Mouse (Mus musculus): ENCODE measurements around the gene Epb41l4b.

The Epb41l4b gene

DNA sequence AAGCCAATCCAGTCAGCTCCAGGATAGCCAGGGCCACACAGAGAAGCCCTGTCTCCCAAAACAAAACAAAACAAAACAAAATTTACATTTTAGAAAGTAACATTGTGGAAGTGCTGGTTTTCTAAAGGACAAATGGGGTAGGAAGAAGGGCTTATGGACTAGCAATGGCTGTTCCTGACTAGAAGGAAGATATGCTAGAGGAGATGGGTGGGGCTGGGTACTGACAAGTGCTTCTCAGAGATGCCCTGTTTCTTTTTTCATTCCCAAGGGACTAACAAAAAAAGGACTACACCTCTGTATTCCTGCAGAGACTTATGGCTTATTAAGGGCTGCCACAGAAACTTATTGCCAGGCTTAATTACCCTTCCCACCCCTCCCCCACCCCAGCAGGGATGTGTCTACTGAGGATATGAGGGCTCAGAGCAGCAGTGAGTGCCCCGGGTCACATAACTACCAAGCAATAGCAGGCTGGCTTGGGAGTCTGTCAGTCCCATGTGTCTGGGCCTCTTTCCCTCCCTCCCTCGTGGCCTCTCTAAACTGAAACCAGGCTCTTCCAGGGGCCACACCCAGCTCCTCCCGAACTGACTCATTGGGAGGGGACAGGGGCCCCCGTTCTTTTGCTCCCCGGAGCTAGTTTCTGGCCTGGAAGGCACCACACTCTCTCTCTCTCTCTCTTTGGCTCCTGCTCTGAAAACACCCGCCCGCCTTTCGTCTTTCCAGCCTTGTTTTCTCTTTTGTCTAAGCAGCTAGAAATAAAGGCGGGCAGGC, 10.0 kb upstream of the Epb41l4b start:
- DNase-seq = no peak

GRCm38 (mm10) chr4:57148182-57148581, 4.9 kb upstream of the Epb41l4b start:
- no peak for DNase-seq

- DNase-seq = no peak
These were observed 737 bp downstream of the Epb41l4b start for GRCm38 (mm10) chr4:57142374-57143025.

- no peak for DNase-seq
These were observed 1.3 kb downstream of the Epb41l4b start for GRCm38 (mm10) chr4:57141908-57142361.

- no peak for DNase-seq
These were observed 2.1 kb downstream of the Epb41l4b start for GRCm38 (mm10) chr4:57140992-57141717.

DNA sequence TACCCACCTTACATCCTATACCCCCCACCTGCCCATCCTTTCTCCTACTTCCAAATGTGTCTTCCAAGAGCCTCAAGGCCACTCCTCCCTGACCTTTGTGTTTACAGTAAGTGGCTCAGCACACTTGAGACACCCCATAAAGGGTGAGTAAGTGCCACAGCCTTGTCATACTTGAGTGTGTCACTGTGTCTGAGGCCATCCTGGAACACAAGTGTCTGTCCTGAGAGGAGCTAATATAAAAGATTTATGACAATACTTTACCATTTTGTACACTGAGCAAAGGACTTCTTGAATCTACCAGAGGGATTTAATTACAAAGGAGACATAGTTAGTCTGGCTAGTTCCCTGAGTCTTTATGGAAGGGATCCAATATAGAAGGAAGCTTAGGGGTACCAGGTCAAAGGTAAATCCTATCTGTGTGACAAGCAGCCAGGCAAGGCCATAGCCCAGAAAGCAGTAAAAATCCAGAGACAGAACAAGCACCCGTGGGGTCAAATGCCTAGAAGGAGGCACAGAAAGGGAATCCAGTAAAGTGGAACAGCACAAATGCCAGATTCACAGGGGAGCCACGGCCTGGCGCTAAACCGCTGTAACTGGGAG, 2.9 kb downstream of the Epb41l4b start:
- no peak for DNase-seq

- peak; percentile 83 for DNase-seq
These were observed 3.8 kb downstream of the Epb41l4b start for GRCm38 (mm10) chr4:57139433-57139832.

DNA sequence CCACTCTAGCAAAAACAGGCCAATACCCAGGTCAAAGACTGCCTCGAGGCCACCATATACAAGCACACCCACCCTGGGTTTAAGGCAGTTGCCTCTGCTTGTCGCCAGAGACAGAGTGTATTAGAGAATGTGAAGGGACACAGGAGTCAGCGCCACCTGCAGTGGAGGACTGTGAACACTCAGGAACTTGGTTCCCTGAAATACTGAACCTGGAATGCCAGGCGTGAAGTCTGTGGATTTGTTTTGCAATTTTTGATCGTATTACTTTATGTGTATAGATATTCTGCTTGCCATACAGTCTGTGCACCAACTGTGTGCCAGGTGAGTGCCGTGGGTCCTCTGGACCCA, 5.2 kb downstream of the Epb41l4b start:
- no peak for DNase-seq

- DNase-seq = peak; percentile 86
These were observed 5.7 kb downstream of the Epb41l4b start for GRCm38 (mm10) chr4:57137371-57138092.

DNA sequence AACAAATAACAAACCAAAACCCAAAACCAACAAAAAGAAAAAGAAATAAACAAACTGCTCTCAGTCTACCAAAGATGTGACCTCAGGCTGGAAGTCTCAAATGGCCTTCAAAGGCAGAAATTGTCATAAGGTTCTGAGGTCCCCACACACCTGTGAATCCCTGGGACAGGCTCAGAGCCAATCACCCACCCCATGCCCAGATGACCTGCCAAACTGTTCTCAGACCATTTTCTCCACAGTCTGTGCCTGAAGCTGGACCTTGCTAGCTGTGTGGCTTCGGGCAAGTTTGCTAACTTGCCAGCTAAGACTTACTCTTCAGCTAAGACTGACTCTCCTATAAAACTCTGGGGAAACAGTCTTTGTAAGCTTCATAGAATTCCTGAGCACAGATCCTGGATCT, 7.8 kb downstream of the Epb41l4b start:
- DNase-seq = no peak

GRCm38 (mm10) chr4:57134554-57134953, 8.7 kb downstream of the Epb41l4b start:
- DNase-seq = no peak

GRCm38 (mm10) chr4:57131839-57132238, 11.4 kb downstream of the Epb41l4b start:
- DNase-seq = no peak

DNA sequence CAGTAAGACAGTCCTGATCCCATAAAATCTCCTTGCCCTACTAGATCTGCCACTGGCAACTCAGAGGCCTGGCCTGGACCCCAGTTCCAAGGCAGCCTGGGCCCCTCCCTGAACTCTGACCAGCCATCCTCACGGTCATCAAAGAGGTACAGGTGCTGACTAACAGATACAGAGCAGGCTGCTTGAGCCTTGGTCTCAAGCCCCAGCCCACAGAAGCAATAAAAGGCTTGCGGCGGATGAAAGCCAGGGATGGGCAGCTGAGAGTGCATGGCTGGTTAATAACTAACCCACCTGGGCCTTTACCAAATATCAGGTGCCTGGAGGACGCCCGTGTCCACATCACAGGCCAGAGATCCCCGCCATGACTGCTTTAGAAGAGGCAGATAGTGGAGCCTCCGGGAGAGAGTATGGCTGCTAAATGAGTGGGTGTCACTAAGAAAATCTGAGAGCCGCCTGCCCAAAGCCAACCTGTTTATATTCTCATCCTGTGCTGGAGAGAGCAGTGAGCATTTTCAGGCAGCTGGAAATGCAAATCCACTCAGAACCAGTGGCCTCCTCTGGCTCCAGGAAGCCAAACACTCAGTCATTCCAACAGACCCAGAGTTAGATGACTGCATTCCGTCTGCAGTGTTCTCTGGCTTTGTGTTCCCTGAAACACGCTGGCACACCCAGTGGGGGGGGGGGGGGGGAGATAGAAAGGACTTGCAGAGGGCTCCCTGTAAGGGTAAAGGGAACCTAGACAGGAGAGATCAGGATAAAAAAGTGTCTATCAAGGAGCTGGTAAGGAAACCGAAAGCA, 13.3 kb downstream of the Epb41l4b start:
- DNase-seq = peak; percentile 57

- DNase-seq = no peak
These were observed 20.2 kb downstream of the Epb41l4b start for GRCm38 (mm10) chr4:57123003-57123402.

GRCm38 (mm10) chr4:57122166-57122565, 21.1 kb downstream of the Epb41l4b start:
- DNase-seq = peak; percentile 51

- no peak for DNase-seq
These were observed 22.7 kb downstream of the Epb41l4b start for GRCm38 (mm10) chr4:57120563-57120962.

DNA sequence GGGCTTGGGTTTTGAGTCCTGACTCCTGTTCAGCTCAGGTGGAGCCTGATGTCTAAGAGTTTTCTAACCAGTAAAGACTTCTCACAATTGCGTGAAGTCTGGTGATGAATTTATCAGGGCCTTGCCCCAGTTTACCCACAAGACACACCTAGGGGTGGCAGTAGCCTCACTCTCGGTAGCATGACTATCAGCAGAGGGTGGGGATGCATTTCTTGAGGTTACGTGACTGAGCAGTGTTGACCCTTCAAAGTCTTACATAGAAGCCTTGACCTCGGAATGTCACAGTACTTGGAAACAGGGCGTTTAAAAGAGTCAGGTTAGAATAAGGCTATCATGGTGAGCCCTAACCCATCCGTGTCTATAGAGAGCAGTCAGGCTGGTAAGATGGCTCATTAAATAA, 23.3 kb downstream of the Epb41l4b start:
- no peak for DNase-seq

DNA sequence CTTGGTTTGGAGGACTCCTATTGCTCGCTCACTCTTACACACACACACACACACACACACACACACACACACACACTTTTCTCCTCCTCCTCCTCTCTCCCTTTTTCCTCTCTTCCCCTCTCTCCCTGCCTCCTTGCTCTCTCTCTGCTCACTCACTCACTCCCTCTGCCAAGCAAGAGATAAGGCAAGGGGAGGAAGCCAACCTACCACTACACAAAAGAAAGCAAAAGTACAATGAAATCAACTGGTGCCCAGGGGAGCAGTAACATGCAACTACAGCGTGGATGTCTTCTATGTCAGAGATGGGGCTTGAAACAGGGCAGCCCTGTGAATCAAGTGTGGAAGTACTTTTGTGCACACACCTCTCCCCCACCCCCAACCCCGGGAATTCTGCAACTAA, 24.4 kb downstream of the Epb41l4b start:
- DNase-seq = no peak

DNA sequence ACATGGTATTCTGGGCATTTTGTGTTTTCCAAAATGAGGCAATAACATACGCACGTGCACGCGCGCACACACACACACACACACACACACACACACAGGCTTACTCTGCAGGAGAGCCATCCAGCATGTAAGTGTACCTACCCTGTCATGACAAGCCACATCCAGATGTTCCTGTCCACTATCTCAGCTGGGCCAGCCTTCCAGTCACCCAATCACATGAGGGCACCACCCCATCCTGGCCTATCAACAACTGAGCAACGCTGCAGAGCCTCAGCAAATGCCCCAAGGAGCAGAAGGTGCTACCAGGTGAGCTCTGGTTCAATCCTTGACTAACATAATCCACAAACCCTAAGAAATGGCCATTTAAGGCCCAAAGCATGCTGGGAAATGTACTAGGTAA, 27.0 kb downstream of the Epb41l4b start:
- no peak for DNase-seq

GRCm38 (mm10) chr4:57114617-57115592, 28.3 kb downstream of the Epb41l4b start:
- no peak for DNase-seq

All from kidney, adult 11 months (tissue).